ENCODE assay signal across 25 mouse cellular contexts in genomic region chr3:123288856-123289570, GRCm38 (mm10). TPM values are rescaled to one million over a fixed set of nuclear protein-coding genes. Genes with fewer than 3 reads are reported as not detected.
DNase-seq lines count a peak whose midpoint lies in the region; ATAC-seq and TF ChIP-seq lines count a peak whose summit lies in the region.
"Had no signal": no experiment of that assay in that cellular context is flagged by ENCODE, and none has a peak within 500 bp of the region (broad histone marks: within the 10 kb centered on the region; RNA-seq: fewer than 3 reads in every experiment).

No protein-coding gene starts in this region.

- H3K27ac ChIP-seq in kidney, adult 2 months (ENCODE audit: insufficient read depth, low read depth, low read length), result no peak overlapping the region
- H3K27ac ChIP-seq in kidney, embryonic 15.5 days, result no peak overlapping the region
- H3K27ac ChIP-seq in liver, postnatal 0 days (ENCODE audit: low read depth), result no peak overlapping the region
- no peak overlapping the region for H3K27ac ChIP-seq in liver, embryonic 12.5 days
- no peak overlapping the region for H3K27ac ChIP-seq in embryonic facial prominence, embryonic 10.5 days (replicated peaks)
- no peak overlapping the region for H3K27ac ChIP-seq in forebrain, embryonic 14.5 days (ENCODE audit: low read depth, low read length)
- H3K27ac ChIP-seq: hindbrain, postnatal 0 days; kidney, postnatal 0 days; limb, embryonic 13.5 days; liver, embryonic 15.5 days; midbrain, embryonic 12.5 days; neural tube, embryonic 13.5 days had no signal

- no peaks in the 10 kb centered on the region for H3K9me3 ChIP-seq in kidney, embryonic 15.5 days (replicated peaks)
- no peaks in the 10 kb centered on the region for H3K9me3 ChIP-seq in liver, postnatal 0 days (ENCODE audit: low read length)
- H3K9me3 ChIP-seq in liver, embryonic 12.5 days (replicated peaks), result no peaks in the 10 kb centered on the region
- H3K9me3 ChIP-seq in embryonic facial prominence, embryonic 10.5 days, result no peaks in the 10 kb centered on the region
- H3K9me3 ChIP-seq in forebrain, embryonic 14.5 days (replicated peaks; ENCODE audit: control insufficient read depth, low read length), result no peaks in the 10 kb centered on the region
- H3K9me3 ChIP-seq: limb, embryonic 13.5 days; liver, embryonic 15.5 days; midbrain, embryonic 12.5 days; neural tube, embryonic 13.5 days had no signal

- H3K4me3 ChIP-seq in kidney, adult 2 months (ENCODE audit: insufficient read depth, low read depth, low read length), result no peak overlapping the region
- no peak overlapping the region for H3K4me3 ChIP-seq in kidney, embryonic 15.5 days (replicated peaks)
- H3K4me3 ChIP-seq in liver, postnatal 0 days (ENCODE audit: low read depth, low read length), result no peak overlapping the region
- no peak overlapping the region for H3K4me3 ChIP-seq in liver, embryonic 12.5 days
- H3K4me3 ChIP-seq in embryonic facial prominence, embryonic 10.5 days, result no peak overlapping the region
- H3K4me3 ChIP-seq in forebrain, embryonic 14.5 days (ENCODE audit: low read depth, low read length), result no peak overlapping the region
- H3K4me3 ChIP-seq: erythroblast, embryonic 14.5 days; limb, embryonic 13.5 days; liver, embryonic 15.5 days; megakaryocyte, embryonic 14.5 days; midbrain, embryonic 12.5 days; myocyte; neural tube, embryonic 13.5 days had no signal

- H3K4me1 ChIP-seq in kidney, adult 2 months (ENCODE audit: control insufficient read depth, insufficient read depth, low read length), result no peaks in the 10 kb centered on the region
- H3K4me1 ChIP-seq in kidney, embryonic 15.5 days, result no peaks in the 10 kb centered on the region
- no peaks in the 10 kb centered on the region for H3K4me1 ChIP-seq in liver, postnatal 0 days (ENCODE audit: insufficient read depth)
- H3K4me1 ChIP-seq in liver, embryonic 12.5 days, result no peaks in the 10 kb centered on the region
- H3K4me1 ChIP-seq in embryonic facial prominence, embryonic 10.5 days, result peaks cover 14% of the 10 kb centered on the region
- no peaks in the 10 kb centered on the region for H3K4me1 ChIP-seq in forebrain, embryonic 14.5 days (ENCODE audit: control insufficient read depth, insufficient read depth, low read length)
- H3K4me1 ChIP-seq: midbrain, embryonic 12.5 days; neural tube, embryonic 13.5 days had no signal

- H3K4me2 ChIP-seq in kidney, embryonic 15.5 days, result no peak overlapping the region
- H3K4me2 ChIP-seq in liver, postnatal 0 days (ENCODE audit: low read depth, low read length), result no peak overlapping the region
- no peak overlapping the region for H3K4me2 ChIP-seq in liver, embryonic 12.5 days
- no peak overlapping the region for H3K4me2 ChIP-seq in forebrain, embryonic 14.5 days (ENCODE audit: low read length)
- H3K4me2 ChIP-seq: limb, embryonic 13.5 days; liver, embryonic 15.5 days; midbrain, embryonic 12.5 days; neural tube, embryonic 13.5 days had no signal

- DNase-seq in kidney, adult 2 months, result peak; percentile 49
- DNase-seq in liver, postnatal 0 days, result no peak
- peak; percentile 9 to 44 for DNase-seq in kidney, postnatal 36 days
- no peak for DNase-seq in embryonic facial prominence, embryonic 10.5 days (ENCODE audit: low spot score)
- DNase-seq in forebrain, embryonic 14.5 days (ENCODE audit: low spot score), result no peak
- DNase-seq: adrenal gland, postnatal 25 days; cerebellum, adult 11-12 months; cerebellum, postnatal 10 days; forebrain, postnatal 0 days; gastrocnemius, postnatal 10 days; heart, postnatal 14 days; lung, postnatal 4 days had no signal

- H3K36me3 ChIP-seq in kidney, adult 2 months (ENCODE audit: control insufficient read depth, insufficient read depth, low read length), result no peaks in the 10 kb centered on the region; the same call in 1 of the 2 replicates
- peaks cover 51% of the 10 kb centered on the region for H3K36me3 ChIP-seq in kidney, embryonic 15.5 days
- peaks cover 14% of the 10 kb centered on the region for H3K36me3 ChIP-seq in liver, postnatal 0 days (replicated peaks; ENCODE audit: insufficient read depth, low read length)
- peaks cover 19% of the 10 kb centered on the region for H3K36me3 ChIP-seq in liver, embryonic 12.5 days
- H3K36me3 ChIP-seq in embryonic facial prominence, embryonic 10.5 days (replicated peaks), result peaks cover 5% of the 10 kb centered on the region; the same call in 1 of the 2 replicates
- no peaks in the 10 kb centered on the region for H3K36me3 ChIP-seq in forebrain, embryonic 14.5 days (ENCODE audit: control insufficient read depth, insufficient read depth, low read length)
- H3K36me3 ChIP-seq: midbrain, embryonic 12.5 days; neural tube, embryonic 13.5 days had no signal

- no peak overlapping the region for H3K9ac ChIP-seq in kidney, embryonic 15.5 days
- H3K9ac ChIP-seq in liver, postnatal 0 days (replicated peaks), result no peak overlapping the region
- no peak overlapping the region for H3K9ac ChIP-seq in liver, embryonic 12.5 days
- no peak overlapping the region for H3K9ac ChIP-seq in forebrain, embryonic 14.5 days (ENCODE audit: low read length)
- H3K9ac ChIP-seq: forebrain, postnatal 0 days; limb, embryonic 13.5 days; liver, embryonic 15.5 days; midbrain, embryonic 12.5 days; neural tube, embryonic 13.5 days had no signal

- no peaks in the 10 kb centered on the region for H3K27me3 ChIP-seq in kidney, adult 2 months (replicated peaks; ENCODE audit: control insufficient read depth, insufficient read depth, low read length)
- H3K27me3 ChIP-seq in kidney, embryonic 15.5 days, result no peaks in the 10 kb centered on the region
- no peaks in the 10 kb centered on the region for H3K27me3 ChIP-seq in liver, postnatal 0 days (ENCODE audit: insufficient read depth, low read length)
- H3K27me3 ChIP-seq in liver, embryonic 12.5 days (replicated peaks), result no peaks in the 10 kb centered on the region
- no peaks in the 10 kb centered on the region for H3K27me3 ChIP-seq in embryonic facial prominence, embryonic 10.5 days (replicated peaks; ENCODE audit: low read depth, poor library complexity, severe bottlenecking)
- no peaks in the 10 kb centered on the region for H3K27me3 ChIP-seq in forebrain, embryonic 14.5 days (replicated peaks; ENCODE audit: control insufficient read depth, insufficient read depth, low read length)
- H3K27me3 ChIP-seq: limb, embryonic 13.5 days; liver, embryonic 15.5 days; megakaryocyte, embryonic 14.5 days; midbrain, embryonic 12.5 days; neural tube, embryonic 13.5 days had no signal

- 48% methylated on average over 9 of the region's 9 CpGs for WGBS in kidney, adult 2 months
- 44% methylated on average over 9 of the region's 9 CpGs for WGBS in kidney, embryonic 15.5 days
- WGBS in liver, postnatal 0 days (ENCODE audit: insufficient replicate concordance), result 53% methylated on average over 9 of the region's 9 CpGs
- WGBS in liver, embryonic 12.5 days (ENCODE audit: insufficient replicate concordance), result 49% methylated on average over 9 of the region's 9 CpGs
- WGBS in embryonic facial prominence, embryonic 10.5 days, result 41% methylated on average over 9 of the region's 9 CpGs
- 54% methylated on average over 9 of the region's 9 CpGs for WGBS in forebrain, embryonic 14.5 days

- no peak for ATAC-seq in kidney, embryonic 15.5 days (replicated peaks; ENCODE audit: low FRiP score)
- peak; percentile 44; the same call in 1 of the 2 replicates for ATAC-seq in liver, postnatal 0 days
- ATAC-seq in liver, embryonic 12.5 days, result no peak
- ATAC-seq in forebrain, embryonic 14.5 days, result no peak
- ATAC-seq: CD4-positive, CD25-positive, alpha-beta regulatory T cell, adult 4 months; forebrain, postnatal 0 days; hindbrain, postnatal 0 days; lung, postnatal 0 days had no signal

- no peak for TF ChIP-seq CTCF in kidney, adult 2 months (conservative IDR thresholded peaks at IDR 0.05; ENCODE audit: insufficient read depth, insufficient read length, low read depth, low read length)
- TF ChIP-seq CTCF in liver, postnatal 0 days (IDR thresholded peaks at IDR 0.05; ENCODE audit: low read depth), result no peak

- TF ChIP-seq EP300 in liver, postnatal 0 days (IDR thresholded peaks at IDR 0.05; ENCODE audit: low read depth), result no peak

- TF ChIP-seq POLR2A in kidney, adult 2 months (IDR thresholded peaks at IDR 0.05; ENCODE audit: low read depth, low read length), result no peak

RNA-seq across cellular contexts. Expression of gene Sec24d, which starts 21.8 kb away (rescaled TPM):
- polyA plus RNA-seq in kidney, adult 2 months (2012; rRNA removed), result 20.8 and 21.1 TPM in 2 replicates
- 68.5 and 72.6 TPM in 2 replicates for polyA plus RNA-seq in kidney, embryonic 15.5 days (2015; fragmentation: Nextera tagmentation; extraction: Ambion mirVana)
- 18.5 and 19.8 TPM in 2 replicates for polyA plus RNA-seq in liver, postnatal 0 days (2015; fragmentation: Nextera tagmentation; extraction: Ambion mirVana)
- 18.8 and 21.6 TPM in 2 replicates for polyA plus RNA-seq in liver, embryonic 12.5 days (2016; fragmentation: Nextera tagmentation; extraction: Ambion mirVana)
- 24.4 and 26.9 TPM in 2 replicates for polyA plus RNA-seq in embryonic facial prominence, embryonic 10.5 days (2016; fragmentation: Nextera tagmentation; extraction: Ambion mirVana)
- polyA plus RNA-seq in forebrain, embryonic 14.5 days (2014; fragmentation: Nextera tagmentation; extraction: Ambion mirVana), result 16.8 and 19.6 TPM in 2 replicates

RNA-seq across cellular contexts. Expression of gene Synpo2, which starts 53.1 kb away (rescaled TPM):
- polyA plus RNA-seq in kidney, adult 2 months (2012; rRNA removed), result 5.2 and 5.4 TPM in 2 replicates
- 8.3 and 11.5 TPM in 2 replicates for polyA plus RNA-seq in kidney, embryonic 15.5 days (2015; fragmentation: Nextera tagmentation; extraction: Ambion mirVana)
- 0.06 and 0.27 TPM in 2 replicates for polyA plus RNA-seq in liver, postnatal 0 days (2015; fragmentation: Nextera tagmentation; extraction: Ambion mirVana)
- polyA plus RNA-seq in liver, embryonic 12.5 days (2016; fragmentation: Nextera tagmentation; extraction: Ambion mirVana), result 0.89 and 0.96 TPM in 2 replicates
- 4.9 TPM in 2 replicates for polyA plus RNA-seq in embryonic facial prominence, embryonic 10.5 days (2016; fragmentation: Nextera tagmentation; extraction: Ambion mirVana)
- polyA plus RNA-seq in forebrain, embryonic 14.5 days (2014; fragmentation: Nextera tagmentation; extraction: Ambion mirVana), result 1.1 and 1.7 TPM in 2 replicates
- polyA plus RNA-seq: erythroblast, embryonic 14.5 days had no signal

Comparison
In these comparisons a context has a peak if more than half of its experiments do, and no peak if none do; other contexts are left out.
1. DNase-seq: peak in kidney, adult 2 months (single experiment) and kidney, postnatal 36 days (2 of 2); none in liver, postnatal 0 days (single experiment), embryonic facial prominence, embryonic 10.5 days (single experiment) and forebrain, embryonic 14.5 days (single experiment).